Mouse (Mus musculus) liver, adult 2 months (tissue): ENCODE measurements around the gene Mettl1. TPM values are rescaled to one million over a fixed set of nuclear protein-coding genes. Genes with fewer than 3 reads are reported as not detected.
A peak's percentile ranks its signal among the peaks of the same experiment; 100 is the strongest.

Source experiments
- DNase-seq: peaks from one replicate; pipeline ENCODE4 v3.0.0-alpha.2; 2011; ENCODE audit warnings: low read depth, low spot score; ENCODE audit errors: extremely low read depth
- H3K27ac ChIP-seq: fragments of 200-500 bp; replicated peaks from 2 replicates; pipeline ENCODE4 v1.5.1; 2012; ENCODE audit warnings: low read depth, mild to moderate bottlenecking, control low read depth, inconsistent platforms, low read length; ENCODE audit not compliant: insufficient read depth
- H3K27me3 ChIP-seq: fragments of 200-500 bp; 2 replicates; pipeline ENCODE4 v1.6.1; 2012; ENCODE audit warnings: mild to moderate bottlenecking, moderate library complexity, low read length, inconsistent platforms; ENCODE audit not compliant: control insufficient read depth, insufficient read depth
- H3K36me3 ChIP-seq: fragments of 200-500 bp; 2 replicates; pipeline ENCODE4 v1.6.1; 2012; ENCODE audit warnings: low read length, inconsistent platforms; ENCODE audit not compliant: control insufficient read depth, insufficient read depth
- H3K4me1 ChIP-seq: fragments of 200-500 bp; 2 replicates; pipeline ENCODE4 v1.6.1; 2011; ENCODE audit warnings: low read length; ENCODE audit not compliant: control insufficient read depth, insufficient read depth
- H3K4me3 ChIP-seq: fragments of 200-500 bp; 2 replicates; pipeline ENCODE4 v1.5.1; 2011; ENCODE audit warnings: low read depth, mild to moderate bottlenecking, control low read depth, low read length, moderate library complexity; ENCODE audit not compliant: insufficient read depth
- H3K79me2 ChIP-seq: fragments of 200-500 bp; 2 replicates; pipeline ENCODE4 v1.6.1; 2012; ENCODE audit warnings: inconsistent platforms, mild to moderate bottlenecking, low read length, moderate library complexity; ENCODE audit not compliant: control insufficient read depth, insufficient read depth
- H3K9ac ChIP-seq: fragments of 200-500 bp; 2 replicates; pipeline ENCODE4 v1.6.1; 2012; ENCODE audit warnings: low read depth, mild to moderate bottlenecking, control low read depth, inconsistent platforms, low read length
- CTCF ChIP-seq: fragments of 200-500 bp; IDR thresholded peaks from 2 replicates; pipeline ENCODE4 v1.5.1; 2011; ENCODE audit warnings: low read depth, low read length, control low read depth
- POLR2A ChIP-seq: fragments of 200-500 bp; IDR thresholded peaks from 2 replicates; pipeline ENCODE4 v1.6.1; 2011; ENCODE audit warnings: low read length, control low read depth; ENCODE audit not compliant: insufficient read depth; ENCODE audit errors: extremely low read depth
- WGBS: fragments of 180-500 bp; shearing (Covaris S2); methylation state at CpG from one replicate; pipeline ENCODE4 v1.1.7; 2018; 5-methylcytosine and 5-hydroxymethylcytosine counted together
- polyA plus RNA-seq: library from polyadenylated mRNA; depleted of rRNA; stranded (reverse); fragments of >200 nt; gene quantifications from 2 replicates; pipeline ENCODE4 v1.2.3, GENCODE M21; 2012
- total RNA-seq: library from RNA; depleted of rRNA; stranded (reverse); fragments of >200 nt; gene quantifications from 2 replicates; pipeline ENCODE4 v1.2.3, GENCODE M21; 2014

The Mettl1 gene
- total and polyA plus RNA-seq, 2 experiments: 5.2 to 17.9 TPM

DNA sequence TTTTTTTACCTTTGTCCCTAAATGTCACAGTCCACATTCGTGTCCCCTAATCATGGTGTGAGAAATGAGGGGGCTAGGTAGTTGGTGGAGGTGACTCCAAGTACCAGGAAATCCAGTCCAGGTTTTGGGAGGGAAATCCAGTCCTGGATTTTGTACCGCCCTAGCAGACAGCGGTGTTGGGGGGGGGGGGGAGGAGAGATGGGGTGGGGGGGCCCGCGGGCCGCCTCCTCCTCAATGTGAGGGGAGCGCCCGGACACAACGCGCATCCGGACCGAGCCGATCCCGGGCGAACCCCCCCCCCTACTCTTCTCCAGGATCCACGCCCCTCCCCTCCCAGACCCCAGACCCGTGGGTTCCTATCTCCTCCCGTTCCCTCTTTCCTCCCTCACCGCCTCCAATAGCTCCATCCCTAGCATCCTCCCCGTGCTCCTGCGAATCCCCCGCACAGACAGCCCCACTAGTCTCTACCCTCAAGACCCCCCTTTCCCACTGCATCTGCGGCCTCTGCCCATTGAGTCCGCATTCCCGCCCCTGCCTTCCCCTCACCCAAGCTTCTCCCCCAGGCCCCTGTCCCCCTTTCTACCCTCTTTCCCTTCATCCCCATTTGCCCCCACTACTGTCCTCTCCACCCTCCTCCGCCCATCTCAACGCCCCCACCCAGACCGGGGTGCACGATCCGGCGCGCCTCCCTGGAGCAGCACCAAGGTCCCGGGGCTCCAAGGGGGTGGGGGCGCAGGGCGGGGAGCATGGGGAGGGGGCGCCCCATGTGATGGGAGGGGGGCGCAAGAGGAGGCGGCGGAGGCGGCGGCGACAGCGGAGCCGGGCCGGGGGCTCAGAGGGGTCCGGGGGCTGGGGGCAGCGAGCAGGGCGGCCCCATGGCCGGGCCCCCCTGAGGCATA, 37.7 kb downstream of the Mettl1 start:
- TF ChIP-seq POLR2A: no peak
- TF ChIP-seq CTCF: no peak
- Histone ChIP-seq H3K4me1 (peaks cover 30% of the 10 kb centered on the region), H3K9ac (peak overlapping the region; percentile 91), H3K36me3 (no peaks in the 10 kb centered on the region), H3K4me3 (peak overlapping the region; percentile 89), H3K27ac (no peak overlapping the region), H3K79me2 (no peaks in the 10 kb centered on the region; the same call in 1 of the 2 replicates), H3K27me3 (no peaks in the 10 kb centered on the region)
- WGBS: 4% methylated on average over 46 of the region's 49 CpGs
- DNase-seq: peak; percentile 46

DNA sequence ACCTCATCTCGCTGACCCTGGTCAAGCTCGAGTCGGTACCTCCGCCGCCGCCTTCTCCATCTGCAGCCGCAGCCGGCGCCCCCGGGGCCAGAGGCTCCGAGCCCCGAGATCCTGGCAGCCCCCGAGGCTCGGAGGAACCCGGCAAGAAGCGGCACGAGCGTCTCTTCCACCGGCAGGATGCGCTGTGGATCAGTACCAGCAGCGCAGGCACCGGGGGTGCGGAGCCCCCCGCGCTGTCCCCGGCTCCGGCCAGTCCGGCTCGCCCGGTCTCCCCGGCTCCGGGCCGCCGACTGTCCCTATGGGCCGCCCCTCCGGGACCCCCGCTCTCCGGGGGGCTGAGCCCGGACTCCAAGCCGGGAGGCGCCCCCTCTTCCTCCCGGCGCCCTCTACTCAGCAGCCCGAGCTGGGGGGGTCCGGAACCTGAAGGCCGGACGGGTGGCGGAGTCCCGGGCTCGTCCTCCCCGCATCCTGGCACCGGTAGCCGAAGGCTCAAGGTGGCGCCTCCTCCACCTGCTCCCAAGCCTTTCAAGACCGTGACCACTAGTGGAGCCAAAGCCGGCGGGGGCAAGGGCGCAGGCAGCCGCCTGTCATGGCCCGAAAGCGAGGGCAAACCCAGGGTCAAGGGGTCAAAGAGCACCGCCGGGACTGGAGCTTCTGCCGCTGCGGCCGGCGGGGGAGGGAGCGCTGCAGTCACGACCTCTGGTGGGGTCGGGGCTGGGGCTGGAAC, 38.6 kb downstream of the Mettl1 start:
- WGBS: 5% methylated on average over 70 of the region's 70 CpGs
- Histone ChIP-seq H3K79me2 (no peaks in the 10 kb centered on the region; the same call in 1 of the 2 replicates), H3K27me3 (no peaks in the 10 kb centered on the region), H3K4me3 (peak overlapping the region; percentile 89), H3K27ac (peak overlapping the region; percentile 89), H3K9ac (peak overlapping the region; percentile 91), H3K4me1 (peaks cover 30% of the 10 kb centered on the region), H3K36me3 (no peaks in the 10 kb centered on the region)
- TF ChIP-seq POLR2A: 0 out of 2 replicates have a peak, but pooled peaks have one; percentile 17
- peak; percentile 59 for TF ChIP-seq CTCF
- DNase-seq: peak; percentile 68

DNA sequence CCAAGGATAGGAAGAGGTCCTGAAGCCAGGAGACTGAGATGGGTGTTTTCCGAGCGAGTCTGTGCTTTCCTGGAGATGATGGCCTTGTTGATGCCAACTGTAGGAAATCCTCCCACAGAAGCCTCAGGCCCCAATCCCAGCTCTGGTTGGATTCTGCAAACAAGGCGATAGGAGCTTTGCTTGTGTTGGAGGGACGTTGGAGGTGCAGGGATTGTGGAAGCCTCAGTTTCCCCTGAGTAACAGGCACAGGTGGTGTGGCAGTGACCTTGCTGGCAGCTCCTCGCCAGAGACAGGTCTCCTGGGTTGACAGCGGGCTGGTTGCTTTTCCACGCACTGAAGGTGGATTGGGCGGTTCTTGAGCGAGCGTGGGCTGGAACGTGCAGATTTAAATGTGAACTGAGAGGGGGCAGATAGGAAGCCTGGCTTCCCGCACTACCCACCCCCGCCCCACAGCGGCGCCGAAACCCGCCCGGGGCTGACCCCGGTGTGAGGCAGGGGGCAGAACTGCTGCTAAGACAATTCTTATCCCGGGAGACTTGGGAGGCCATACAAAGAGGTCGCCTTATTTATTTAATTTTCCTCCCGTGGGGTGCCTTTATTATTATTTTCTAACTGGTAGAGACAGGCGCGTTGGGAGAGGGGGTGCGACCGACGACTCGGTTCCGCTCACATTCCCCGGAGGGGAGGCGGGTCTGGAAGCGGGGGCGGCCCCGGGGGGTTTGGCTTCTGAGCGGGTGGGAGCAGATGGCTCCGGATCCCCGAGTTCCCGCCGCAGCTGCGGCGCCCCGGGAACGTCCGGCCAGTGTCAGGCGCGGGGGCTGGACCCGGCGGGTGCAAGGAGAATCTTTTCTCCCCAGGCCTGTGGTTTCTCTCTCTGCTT, 39.9 kb downstream of the Mettl1 start:
- TF ChIP-seq POLR2A (no peak), CTCF (no peak)
- 23% methylated on average over 48 of the region's 48 CpGs for WGBS
- H3K36me3 ChIP-seq: no peaks in the 10 kb centered on the region
- peak overlapping the region; percentile 16; the same call in 1 of the 2 replicates for H3K9ac ChIP-seq
- no peak for DNase-seq
- no peaks in the 10 kb centered on the region; the same call in 1 of the 2 replicates for H3K79me2 ChIP-seq
- H3K27ac ChIP-seq: peak overlapping the region; percentile 53
- no peak overlapping the region; the same call in 1 of the 2 replicates for H3K4me3 ChIP-seq
- no peaks in the 10 kb centered on the region for H3K27me3 ChIP-seq
- peaks cover 30% of the 10 kb centered on the region for H3K4me1 ChIP-seq

DNA sequence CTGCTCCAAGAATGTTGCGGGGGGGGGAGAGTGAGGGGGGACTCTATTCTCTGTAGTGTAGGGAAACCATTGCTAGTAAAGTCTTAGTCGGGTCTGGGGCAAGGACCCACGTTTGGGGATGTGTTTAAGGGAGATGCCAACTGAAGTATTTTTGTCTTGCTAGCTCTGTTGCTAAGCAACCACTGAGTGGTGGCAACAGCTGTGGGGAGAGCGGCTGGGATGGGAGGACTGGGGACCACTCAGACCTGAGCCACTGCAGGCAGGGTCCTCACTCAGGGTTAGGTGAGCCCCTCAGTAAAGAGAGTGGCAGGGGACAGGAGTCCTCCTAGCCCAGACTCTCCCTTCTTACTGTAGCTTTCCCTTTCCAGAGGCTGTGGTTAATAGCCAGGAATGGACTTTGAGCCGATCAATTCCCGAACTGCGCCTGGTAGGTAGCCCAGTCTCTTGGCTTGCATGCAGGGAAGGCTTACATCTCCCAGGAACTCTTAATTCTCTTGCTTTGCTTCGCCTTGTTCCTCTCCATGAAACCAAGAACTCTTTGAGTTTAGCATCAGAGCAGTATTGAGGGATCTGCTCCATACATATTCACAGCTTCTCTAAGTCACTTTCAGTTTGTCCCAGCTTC, 40.9 kb downstream of the Mettl1 start:
- peak; percentile 93 for DNase-seq
- H3K9ac ChIP-seq: peak overlapping the region; percentile 17; the same call in 1 of the 2 replicates
- no peaks in the 10 kb centered on the region for H3K36me3 ChIP-seq
- no peaks in the 10 kb centered on the region; the same call in 1 of the 2 replicates for H3K79me2 ChIP-seq
- peaks cover 30% of the 10 kb centered on the region for H3K4me1 ChIP-seq
- no peak overlapping the region for H3K4me3 ChIP-seq
- 14% methylated on average over 8 of the region's 8 CpGs for WGBS
- H3K27ac ChIP-seq: peak overlapping the region; percentile 53
- no peak for TF ChIP-seq POLR2A
- no peak for TF ChIP-seq CTCF
- no peaks in the 10 kb centered on the region for H3K27me3 ChIP-seq
